Mouse (Mus musculus): ENCODE measurements around the gene Eml4. TPM values are rescaled to one million over a fixed set of nuclear protein-coding genes. Genes with fewer than 3 reads are reported as not detected.

Gene Eml4
- total RNA-seq, 4 experiments from 2014 or later, result 3.3 to 5.0 (median 4.0) TPM

GRCm38 (mm10) chr17:83344226-83344625 is 6.5 kb upstream of the Eml4 start:
- no peak for DNase-seq (ENCODE audit: low spot score)

GRCm38 (mm10) chr17:83348056-83348822 is 2.5 kb upstream of the Eml4 start:
- no peak for DNase-seq (ENCODE audit: low spot score)

- DNase-seq (ENCODE audit: low spot score), result no peak
These were observed 394 bp downstream of the Eml4 start for GRCm38 (mm10) chr17:83351119-83351531.

GRCm38 (mm10) chr17:83351601-83352413 is 1.1 kb downstream of the Eml4 start:
- DNase-seq (ENCODE audit: low spot score), result peak; percentile 30

GRCm38 (mm10) chr17:83352456-83352855 is 1.7 kb downstream of the Eml4 start:
- DNase-seq (ENCODE audit: low spot score), result no peak

GRCm38 (mm10) chr17:83353011-83353410 is 2.3 kb downstream of the Eml4 start:
- DNase-seq (ENCODE audit: low spot score), result no peak

- DNase-seq (ENCODE audit: low spot score), result no peak
These were observed 2.7 kb downstream of the Eml4 start for GRCm38 (mm10) chr17:83353460-83353859.

- no peak for DNase-seq (ENCODE audit: low spot score)
These were observed 4.8 kb downstream of the Eml4 start for GRCm38 (mm10) chr17:83355481-83355880.

GRCm38 (mm10) chr17:83359934-83360333 is 9.2 kb downstream of the Eml4 start:
- DNase-seq (ENCODE audit: low spot score), result no peak

- no peak for DNase-seq (ENCODE audit: low spot score)
These were observed 10.2 kb downstream of the Eml4 start for GRCm38 (mm10) chr17:83360796-83361566.

GRCm38 (mm10) chr17:83363081-83363480 is 12.3 kb downstream of the Eml4 start:
- no peak for DNase-seq (ENCODE audit: low spot score)

- DNase-seq (ENCODE audit: low spot score), result no peak
These were observed 13.6 kb downstream of the Eml4 start for GRCm38 (mm10) chr17:83364296-83364695.

- no peak for DNase-seq (ENCODE audit: low spot score)
These were observed 14.4 kb downstream of the Eml4 start for GRCm38 (mm10) chr17:83365130-83365529.

- no peak for DNase-seq (ENCODE audit: low spot score)
These were observed 15.1 kb downstream of the Eml4 start for GRCm38 (mm10) chr17:83365614-83366355.

GRCm38 (mm10) chr17:83367387-83367786 is 16.7 kb downstream of the Eml4 start:
- DNase-seq (ENCODE audit: low spot score), result no peak

- DNase-seq (ENCODE audit: low spot score), result no peak
These were observed 23.4 kb downstream of the Eml4 start for GRCm38 (mm10) chr17:83374123-83374522.

GRCm38 (mm10) chr17:83375848-83376247 is 25.1 kb downstream of the Eml4 start:
- DNase-seq (ENCODE audit: low spot score), result no peak

- no peak for DNase-seq (ENCODE audit: low spot score)
These were observed 26.1 kb downstream of the Eml4 start for GRCm38 (mm10) chr17:83376801-83377200.

- no peak for DNase-seq (ENCODE audit: low spot score)
These were observed 27.2 kb downstream of the Eml4 start for GRCm38 (mm10) chr17:83377755-83378443.

- DNase-seq (ENCODE audit: low spot score), result no peak
These were observed 27.7 kb downstream of the Eml4 start for GRCm38 (mm10) chr17:83378444-83378762.

- no peak for DNase-seq (ENCODE audit: low spot score)
These were observed 28.6 kb downstream of the Eml4 start for GRCm38 (mm10) chr17:83379366-83379765.
